Mouse (Mus musculus): ENCODE measurements around the gene Ano4. TPM values are rescaled to one million over a fixed set of nuclear protein-coding genes. Genes with fewer than 3 reads are reported as not detected.

Gene Ano4
- total and polyA plus RNA-seq, 3 experiments, result not detected

DNA sequence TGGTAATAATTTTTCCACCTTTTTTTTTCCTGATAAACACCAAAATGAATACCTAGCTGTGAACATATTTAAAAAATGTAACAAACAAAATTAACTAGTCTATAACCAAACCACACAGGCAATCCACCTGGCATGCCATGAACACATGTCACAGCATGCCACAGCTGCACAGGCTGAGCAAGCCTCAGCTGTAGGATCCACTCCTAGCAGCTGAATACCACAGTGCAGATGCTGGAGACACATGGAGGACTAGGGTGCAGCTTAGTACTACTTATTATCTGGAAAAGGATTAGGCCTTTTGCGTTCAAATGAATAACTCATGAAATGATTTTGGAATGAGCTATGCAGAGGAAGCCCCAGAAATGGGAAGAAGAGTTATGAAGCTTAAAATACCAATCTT is 233.6 kb downstream of the Ano4 start:
- Histone ChIP-seq H3K4me1 (ENCODE audit: control insufficient read depth in 1 of 2, insufficient read depth in 2 of 2, low read length in 2 of 2) (no peaks in the 10 kb centered on the region), H3K36me3 (ENCODE audit: control insufficient read depth in 1 of 2, insufficient read depth in 2 of 2, low read length in 2 of 2) (no peaks in the 10 kb centered on the region), H3K9ac (ENCODE audit: control insufficient read depth, low read depth, low read length, poor library complexity, severe bottlenecking) (no peak overlapping the region), H3K27ac (ENCODE audit: control insufficient read depth, low read depth, low read length) (no peak overlapping the region), H3K79me2 (ENCODE audit: control insufficient read depth, insufficient read depth, low read length, poor library complexity) (no peaks in the 10 kb centered on the region), H3K27me3 (ENCODE audit: control insufficient read depth in 1 of 2, insufficient read depth in 2 of 2, low read length in 2 of 2) (no peaks in the 10 kb centered on the region), H3K9me3 (replicated peaks; ENCODE audit: insufficient read depth, low read length) (no peaks in the 10 kb centered on the region), H3K4me3 (ENCODE audit: control insufficient read depth in 1 of 2, insufficient read depth in 1 of 2, low read depth in 2 of 2, low read length in 2 of 2) (no peak overlapping the region)
- TF ChIP-seq MEF2A (IDR thresholded peaks at IDR 0.05; ENCODE audit: extremely low read depth, insufficient replicate concordance, low read depth, low read length, poor library complexity, severe bottlenecking), result no peak
- TF ChIP-seq KAT2A (conservative IDR thresholded peaks at IDR 0.05; ENCODE audit: low read depth, low read length), result no peak
- TF ChIP-seq NRF1 (IDR thresholded peaks at IDR 0.05; ENCODE audit: insufficient read depth, low read depth, low read length, poor library complexity, severe bottlenecking), result no peak
- no peak for DNase-seq (ENCODE audit: low read depth, low spot score)

DNA sequence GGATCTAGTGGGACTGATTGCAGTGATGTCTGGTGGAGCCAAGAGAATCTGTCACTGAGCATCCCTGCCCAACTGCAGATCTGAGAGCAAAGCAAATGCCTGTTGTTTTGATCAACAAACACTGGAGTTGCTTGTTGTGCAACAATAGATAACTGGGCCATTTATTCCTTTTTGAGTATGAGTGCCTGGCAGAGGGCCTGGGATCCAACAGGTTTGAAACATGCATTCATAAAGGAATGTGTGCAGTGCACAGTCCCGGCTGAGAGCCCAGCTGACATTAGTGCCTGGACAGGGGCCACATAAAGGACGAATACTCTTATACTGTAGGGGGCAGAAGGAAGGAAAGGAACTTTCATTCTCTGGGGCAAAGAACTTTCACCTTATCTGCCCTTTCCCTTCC is 241.0 kb downstream of the Ano4 start:
- TF ChIP-seq MAX (IDR thresholded peaks at IDR 0.05; ENCODE audit: low read length), result no peak
- H3K36me3 ChIP-seq (ENCODE audit: control insufficient read depth in 1 of 2, insufficient read depth in 2 of 2, low read length in 2 of 2), result no peaks in the 10 kb centered on the region
- no peak for DNase-seq (ENCODE audit: low read depth, low spot score)

DNA sequence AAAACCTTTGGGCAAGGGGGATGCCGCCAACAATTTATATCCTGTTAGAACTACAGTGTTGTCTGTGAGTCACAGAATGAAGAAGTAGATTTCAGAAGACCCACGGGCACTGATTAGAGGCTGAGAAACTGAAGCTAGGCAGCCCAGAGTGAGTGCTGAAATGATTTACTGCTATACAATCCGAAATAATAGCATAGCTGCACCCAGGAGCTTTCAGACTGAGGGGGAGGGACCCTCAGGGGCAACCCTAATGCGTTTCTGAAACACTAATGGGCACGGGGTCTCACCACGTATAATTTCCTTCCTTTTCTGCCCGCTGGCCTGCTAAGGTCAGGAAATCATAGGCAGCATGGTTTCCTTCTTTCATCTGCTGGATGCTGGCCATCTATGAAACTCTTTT is 242.5 kb downstream of the Ano4 start:
- Histone ChIP-seq H3K9ac (ENCODE audit: control insufficient read depth, low read depth, low read length, poor library complexity, severe bottlenecking) (no peak overlapping the region), H3K4me3 (ENCODE audit: control insufficient read depth in 1 of 2, insufficient read depth in 1 of 2, low read depth in 2 of 2, low read length in 2 of 2) (no peak overlapping the region), H3K9me3 (replicated peaks; ENCODE audit: insufficient read depth, low read length) (no peaks in the 10 kb centered on the region), H3K27ac (ENCODE audit: control insufficient read depth, low read depth, low read length) (no peak overlapping the region), H3K4me1 (ENCODE audit: control insufficient read depth in 1 of 2, insufficient read depth in 2 of 2, low read length in 2 of 2) (no peaks in the 10 kb centered on the region), H3K27me3 (ENCODE audit: control insufficient read depth in 1 of 2, insufficient read depth in 2 of 2, low read length in 2 of 2) (no peaks in the 10 kb centered on the region), H3K36me3 (ENCODE audit: control insufficient read depth in 1 of 2, insufficient read depth in 2 of 2, low read length in 2 of 2) (no peaks in the 10 kb centered on the region), H3K79me2 (ENCODE audit: control insufficient read depth, insufficient read depth, low read length, poor library complexity) (no peaks in the 10 kb centered on the region)
- DNase-seq (ENCODE audit: low read depth, low spot score), result no peak
- TF ChIP-seq ETS1 (IDR thresholded peaks at IDR 0.05; ENCODE audit: low read depth, low read length) (no peak), ZC3H11A (IDR thresholded peaks at IDR 0.05; ENCODE audit: low read depth, low read length) (no peak), ZNF384 (IDR thresholded peaks at IDR 0.05; ENCODE audit: low read depth, low read length) (no peak), MYB (IDR thresholded peaks at IDR 0.05; ENCODE audit: low read depth, low read length) (no peak), GABPA (IDR thresholded peaks at IDR 0.05; ENCODE audit: low read depth, low read length) (no peak), GATA1 (IDR thresholded peaks at IDR 0.05; ENCODE audit: low read depth, low read length) (no peak), ELF1 (IDR thresholded peaks at IDR 0.05; ENCODE audit: low read depth, low read length) (no peak), MAFK (IDR thresholded peaks at IDR 0.05; ENCODE audit: borderline replicate concordance, low read depth, low read length) (no peak), TAL1 (IDR thresholded peaks at IDR 0.05; ENCODE audit: low read length) (no peak)

More for the DNA sequence above, 241.0 kb downstream of the Ano4 start:
- H3K27me3 ChIP-seq (ENCODE audit: control insufficient read depth in 1 of 2, insufficient read depth in 2 of 2, low read length in 2 of 2), result no peaks in the 10 kb centered on the region
- H3K9me3 ChIP-seq (replicated peaks; ENCODE audit: insufficient read depth, low read length), result no peaks in the 10 kb centered on the region
- H3K79me2 ChIP-seq (ENCODE audit: control insufficient read depth, insufficient read depth, low read length, poor library complexity), result no peaks in the 10 kb centered on the region
- no peak overlapping the region for H3K9ac ChIP-seq (ENCODE audit: control insufficient read depth, low read depth, low read length, poor library complexity, severe bottlenecking)
- H3K4me1 ChIP-seq (ENCODE audit: control insufficient read depth in 1 of 2, insufficient read depth in 2 of 2, low read length in 2 of 2), result no peaks in the 10 kb centered on the region
- H3K27ac ChIP-seq (ENCODE audit: control insufficient read depth, low read depth, low read length), result no peak overlapping the region
- no peak overlapping the region for H3K4me3 ChIP-seq (ENCODE audit: control insufficient read depth in 1 of 2, insufficient read depth in 1 of 2, low read depth in 2 of 2, low read length in 2 of 2)
